Mouse (Mus musculus) monocyte, adult 5-6 weeks (primary cell): ENCODE results near the gene Kyat1. TPM values are rescaled to one million over a fixed set of nuclear protein-coding genes. Genes with fewer than 3 reads are reported as not detected.

Experiments
- ATAC-seq: fragments of 153-309, 156-312 bp; replicated peaks from 2 replicates; pipeline ENCODE4 v1.8.0; 2017; ENCODE audit warnings: mild to moderate bottlenecking; ENCODE audit not compliant: low TSS enrichment, insufficient number of reproducible peaks, severe bottlenecking, poor library complexity, low FRiP score
- total RNA-seq: library from RNA; stranded (forward); fragments of 200-1000, 200-491, 200-594 nt; gene quantifications from 3 replicates; pipeline ENCODE4 v1.2.3, GENCODE M21; 2017

Gene Kyat1
- total RNA-seq: 1.2 to 4.5 TPM (median 2.9 TPM) in 3 replicates

GRCm38 (mm10) chr2:30205629-30206357 is at the start of gene Kyat1:
Gene Kyat1, minus strand, starts transcription at chr2:30205847.
- ATAC-seq: peak; percentile 96

- ATAC-seq: no peak
Observed at GRCm38 (mm10) chr2:30253809-30254208, 48.2 kb upstream of the Kyat1 start.

- no peak for ATAC-seq
Observed at GRCm38 (mm10) chr2:30252521-30252920, 46.9 kb upstream of the Kyat1 start.

GRCm38 (mm10) chr2:30251417-30252104 is 45.9 kb upstream of the Kyat1 start:
- ATAC-seq: peak; percentile 33; the same call in 1 of the 2 replicates

GRCm38 (mm10) chr2:30250166-30251128 is 44.8 kb upstream of the Kyat1 start:
- ATAC-seq: no peak

GRCm38 (mm10) chr2:30249182-30249581 is 43.5 kb upstream of the Kyat1 start:
- no peak for ATAC-seq

GRCm38 (mm10) chr2:30247681-30248080 is 42.0 kb upstream of the Kyat1 start:
- ATAC-seq: no peak

- ATAC-seq: no peak
Observed at GRCm38 (mm10) chr2:30247036-30247435, 41.4 kb upstream of the Kyat1 start.

- no peak for ATAC-seq
Observed at GRCm38 (mm10) chr2:30244595-30245178, 39.0 kb upstream of the Kyat1 start.

GRCm38 (mm10) chr2:30243391-30243790 is 37.7 kb upstream of the Kyat1 start:
- ATAC-seq: no peak

GRCm38 (mm10) chr2:30242509-30242908 is 36.9 kb upstream of the Kyat1 start:
- ATAC-seq: no peak

- ATAC-seq: no peak
Observed at GRCm38 (mm10) chr2:30240267-30240666, 34.6 kb upstream of the Kyat1 start, which contains the start of gene Gm28035. Gene Gm28035, plus strand, starts transcription at chr2:30240567.

- no peak for ATAC-seq
Observed at GRCm38 (mm10) chr2:30239777-30240176, 34.1 kb upstream of the Kyat1 start.

- no peak for ATAC-seq
Observed at GRCm38 (mm10) chr2:30238906-30239465, 33.3 kb upstream of the Kyat1 start.

- ATAC-seq: no peak
Observed at GRCm38 (mm10) chr2:30237881-30238280, 32.2 kb upstream of the Kyat1 start.

- ATAC-seq: peak; percentile 93
Observed at GRCm38 (mm10) chr2:30237199-30237880, 31.7 kb upstream of the Kyat1 start, which contains the start of gene Lrrc8a. Gene Lrrc8a, plus strand, starts transcription at chr2:30237715.

GRCm38 (mm10) chr2:30236426-30237198 is 31.0 kb upstream of the Kyat1 start:
- ATAC-seq: no peak
